Mouse (Mus musculus) v-Abl transformed pro-B cells (cell line): ENCODE results near the gene Ptcd1.

ENCODE experiments used
- in situ Hi-C, 2 experiments: fragments of 400-800 bp; cut with MboI; formaldehyde crosslinking; loops; one replicate each; pipeline ENCODE4 v1.15.1; 2025; ENCODE audit not compliant: unreplicated experiment in 2 of 2

Ptcd1 gene

GRCm38 (mm10) chr5:145166536-145167305 is at the start of gene Ptcd1, which contains the start of gene Cpsf4:
Ptcd1 (minus strand) TSS chr5:145167108.
Cpsf4 (plus strand) TSS chr5:145167213.
- in situ Hi-C loops, result no loop called here

- in situ Hi-C loops, result loop anchor here in 1 of 2 experiments (25.0 kb wide), 1 partner anchor 1848 kb away; no protein-coding TSS in a partner anchor
These were observed 47.8 kb upstream of the Ptcd1 start for GRCm38 (mm10) chr5:145214679-145215078.

GRCm38 (mm10) chr5:145213505-145213904 is 46.6 kb upstream of the Ptcd1 start:
- in situ Hi-C loops, result loop anchor here in 1 of 2 experiments (25.0 kb wide), 1 partner anchor 1849 kb away; no protein-coding TSS in a partner anchor

- in situ Hi-C loops, result loop anchor here in 1 of 2 experiments (25.0 kb wide), 1 partner anchor 1850 kb away; no protein-coding TSS in a partner anchor
These were observed 45.3 kb upstream of the Ptcd1 start for GRCm38 (mm10) chr5:145212216-145212615.

GRCm38 (mm10) chr5:145211340-145211739 is 44.4 kb upstream of the Ptcd1 start:
- in situ Hi-C loops, result loop anchor here in 1 of 2 experiments (25.0 kb wide), 1 partner anchor 1851 kb away; no protein-coding TSS in a partner anchor

GRCm38 (mm10) chr5:145208391-145208790 is 41.5 kb upstream of the Ptcd1 start:
- in situ Hi-C loops, result loop anchor here in 1 of 2 experiments (25.0 kb wide), 1 partner anchor 1854 kb away; no protein-coding TSS in a partner anchor

- in situ Hi-C loops, result loop anchor here in 1 of 2 experiments (25.0 kb wide), 1 partner anchor 1854 kb away; no protein-coding TSS in a partner anchor
These were observed 41.0 kb upstream of the Ptcd1 start for GRCm38 (mm10) chr5:145207954-145208353.

- in situ Hi-C loops, result loop anchor here in 1 of 2 experiments (25.0 kb wide), 1 partner anchor 1855 kb away; no protein-coding TSS in a partner anchor
These were observed 40.5 kb upstream of the Ptcd1 start for GRCm38 (mm10) chr5:145207385-145207784.

GRCm38 (mm10) chr5:145205041-145205440 is 38.1 kb upstream of the Ptcd1 start:
- in situ Hi-C loops, result loop anchor here in 1 of 2 experiments (25.0 kb wide), 1 partner anchor 1857 kb away; no protein-coding TSS in a partner anchor

- in situ Hi-C loops, result loop anchor here in 1 of 2 experiments (25.0 kb wide), 1 partner anchor 1858 kb away; no protein-coding TSS in a partner anchor
These were observed 37.2 kb upstream of the Ptcd1 start, which contains the start of gene Zkscan5 for GRCm38 (mm10) chr5:145203936-145204691. Zkscan5 (plus strand) TSS chr5:145204562.

GRCm38 (mm10) chr5:145202446-145202845 is 35.5 kb upstream of the Ptcd1 start:
- in situ Hi-C loops, result loop anchor here in 1 of 2 experiments (25.0 kb wide), 1 partner anchor 1860 kb away; no protein-coding TSS in a partner anchor

GRCm38 (mm10) chr5:145201321-145201991 is 34.5 kb upstream of the Ptcd1 start, which contains the start of gene Zkscan14:
Zkscan14 (minus strand) TSS chr5:145201868.
- in situ Hi-C loops, result loop anchor here in 1 of 2 experiments (25.0 kb wide), 1 partner anchor 1861 kb away; no protein-coding TSS in a partner anchor

GRCm38 (mm10) chr5:145200387-145200786 is 33.5 kb upstream of the Ptcd1 start:
- in situ Hi-C loops, result loop anchor here in 1 of 2 experiments (25.0 kb wide), 1 partner anchor 1862 kb away; no protein-coding TSS in a partner anchor

- in situ Hi-C loops, result no loop called here
These were observed 25.1 kb upstream of the Ptcd1 start, which contains the start of gene Atp5j2 for GRCm38 (mm10) chr5:145191962-145192361. Atp5j2 (minus strand) TSS chr5:145192062.

GRCm38 (mm10) chr5:145190875-145191798 is 24.2 kb upstream of the Ptcd1 start:
- in situ Hi-C loops, result no loop called here

- in situ Hi-C loops, result no loop called here
These were observed 23.5 kb upstream of the Ptcd1 start for GRCm38 (mm10) chr5:145190373-145190772.

GRCm38 (mm10) chr5:145189416-145189815 is 22.5 kb upstream of the Ptcd1 start:
- in situ Hi-C loops, result no loop called here

- in situ Hi-C loops, result no loop called here
These were observed 18.3 kb upstream of the Ptcd1 start for GRCm38 (mm10) chr5:145185244-145185643.
